In the genomic region with DNA sequence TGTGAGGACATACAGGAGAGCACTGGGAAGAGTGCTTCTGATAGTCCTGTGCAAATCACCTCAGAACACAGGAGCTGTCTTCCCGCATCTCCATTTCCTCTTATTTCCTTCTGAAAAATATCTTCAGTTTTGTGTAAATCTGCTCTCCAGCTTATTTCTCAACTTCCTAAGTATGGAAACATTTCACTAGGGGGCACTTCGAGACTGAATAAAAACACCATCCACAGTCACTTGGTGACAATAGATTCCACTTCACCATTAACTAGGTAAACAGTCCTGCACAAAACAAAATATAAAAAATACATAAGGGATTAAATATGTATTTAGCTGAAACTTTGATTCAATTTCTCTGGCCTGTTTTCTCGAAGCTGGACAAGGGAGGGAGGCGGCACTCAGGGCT, we compare ENCODE assay signal across 14 mouse cellular contexts.
DNase-seq lines count a peak whose midpoint lies in the region; ATAC-seq and TF ChIP-seq lines count a peak whose summit lies in the region.
"Had no signal": no experiment of that assay in that cellular context is flagged by ENCODE, and none has a peak within 500 bp of the region (broad histone marks: within the 10 kb centered on the region; RNA-seq: fewer than 3 reads in every experiment).

No protein-coding gene starts in this region.

- peak; percentile 53 for TF ChIP-seq CTCF in forebrain, postnatal 0 days (IDR thresholded peaks at IDR 0.05; ENCODE audit: low read depth)
- TF ChIP-seq CTCF in left cerebral cortex, adult 2 months (IDR thresholded peaks at IDR 0.05), result peak; percentile 64

- intact Hi-C loops in left cerebral cortex, adult 2 months (cut with DNase I), result loop anchor here (10.0 kb wide), 1 partner anchor 243 kb away; no protein-coding TSS in a partner anchor
- intact Hi-C loops in left cerebral cortex, postnatal 36 days (cut with DNase I), result no loop called here

- no peak overlapping the region for H3K4me2 ChIP-seq in forebrain, postnatal 0 days (ENCODE audit: low read depth)
- H3K4me2 ChIP-seq: forebrain, embryonic 13.5 days had no signal

- H3K9ac ChIP-seq in forebrain, postnatal 0 days, result no peak overlapping the region
- H3K9ac ChIP-seq: forebrain, embryonic 13.5 days had no signal

- H3K4me3 ChIP-seq in forebrain, postnatal 0 days (ENCODE audit: low read depth, low read length), result no peak overlapping the region
- no peak overlapping the region for H3K4me3 ChIP-seq in forebrain, embryonic 10.5 days
- no peak overlapping the region for H3K4me3 ChIP-seq in left cerebral cortex, adult 2 months
- H3K4me3 ChIP-seq: forebrain, embryonic 13.5 days; megakaryocyte, embryonic 14.5 days had no signal

- 69% methylated on average over 4 of the region's 4 CpGs for WGBS in forebrain, postnatal 0 days
- WGBS in forebrain, embryonic 10.5 days, result 88% methylated on average over 4 of the region's 4 CpGs

- no peaks in the 10 kb centered on the region for H3K9me3 ChIP-seq in forebrain, postnatal 0 days (ENCODE audit: low read length)
- H3K9me3 ChIP-seq in forebrain, embryonic 10.5 days, result no peaks in the 10 kb centered on the region
- H3K9me3 ChIP-seq: forebrain, embryonic 13.5 days; megakaryocyte, embryonic 14.5 days had no signal

- no peaks in the 10 kb centered on the region for H3K27me3 ChIP-seq in forebrain, postnatal 0 days (ENCODE audit: insufficient read depth, low read length)
- no peaks in the 10 kb centered on the region for H3K27me3 ChIP-seq in forebrain, embryonic 10.5 days (ENCODE audit: poor library complexity, severe bottlenecking)
- H3K27me3 ChIP-seq: forebrain, embryonic 13.5 days; megakaryocyte, embryonic 14.5 days had no signal

- peak; percentile 64 for DNase-seq in forebrain, postnatal 0 days
- DNase-seq in forebrain, embryonic 10.5 days (ENCODE audit: extremely low spot score, low spot score), result no peak
- no peak for DNase-seq in left cerebral cortex, adult 2 months (ENCODE audit: extremely low spot score in 1 of 2, low spot score in 2 of 2)
- DNase-seq in left cerebral cortex, postnatal 36 days (ENCODE audit: low spot score in 2 of 2), result no peak
- DNase-seq in right cerebral cortex, adult 18-20 months, result peak; percentile 23
- no peak for DNase-seq in right cerebral cortex, postnatal 25 days
- DNase-seq in B cell, adult 2 months, result no peak
- no peak for DNase-seq in kidney, adult 11 months
- DNase-seq: adrenal gland, postnatal 10 days; heart, postnatal 14 days; kidney, adult 2 months; thymus, postnatal 36 days had no signal

- no peaks in the 10 kb centered on the region for H3K36me3 ChIP-seq in forebrain, postnatal 0 days (ENCODE audit: insufficient read depth)
- H3K36me3 ChIP-seq in forebrain, embryonic 10.5 days (replicated peaks), result no peaks in the 10 kb centered on the region

- H3K27ac ChIP-seq in forebrain, postnatal 0 days (ENCODE audit: low read depth, low read length), result no peak overlapping the region
- no peak overlapping the region for H3K27ac ChIP-seq in forebrain, embryonic 10.5 days
- no peak overlapping the region for H3K27ac ChIP-seq in left cerebral cortex, adult 2 months
- H3K27ac ChIP-seq: forebrain, embryonic 13.5 days had no signal

- no peaks in the 10 kb centered on the region for H3K4me1 ChIP-seq in forebrain, postnatal 0 days (ENCODE audit: insufficient read depth)
- H3K4me1 ChIP-seq in forebrain, embryonic 10.5 days, result no peaks in the 10 kb centered on the region
- H3K4me1 ChIP-seq: forebrain, embryonic 13.5 days; megakaryocyte, embryonic 14.5 days had no signal

- peak; percentile 38; the same call in 1 of the 2 replicates for ATAC-seq in forebrain, postnatal 0 days
- ATAC-seq: forebrain, embryonic 13.5 days had no signal

Comparison
In these comparisons a context has a peak if more than half of its experiments do, and no peak if none do; other contexts are left out.
1. DNase-seq: peak in forebrain, postnatal 0 days (single experiment) and right cerebral cortex, adult 18-20 months (single experiment); none in forebrain, embryonic 10.5 days (single experiment), left cerebral cortex, adult 2 months (0 of 2), left cerebral cortex, postnatal 36 days (0 of 2), right cerebral cortex, postnatal 25 days (single experiment), B cell, adult 2 months (0 of 2) and kidney, adult 11 months (single experiment).